Mouse (Mus musculus) lung, embryonic 16.5 days (tissue): ENCODE results near the gene Stox2. TPM values are rescaled to one million over a fixed set of nuclear protein-coding genes. Genes with fewer than 3 reads are reported as not detected.

Source experiments
- ATAC-seq: fragments of 200-750 bp; cut with Nextera tagmentation; 2 replicates; pipeline ENCODE4 v1.8.0; 2017; ENCODE audit warnings: low read depth, mild to moderate bottlenecking, moderate library complexity
- H3K27ac ChIP-seq: fragments of 300-500 bp; sonication (generic); 2 replicates; pipeline ENCODE4 v1.5.1; 2014; ENCODE audit warnings: mild to moderate bottlenecking, control low read depth, low read length
- H3K27me3 ChIP-seq: fragments of 300-500 bp; sonication (generic); 2 replicates; pipeline ENCODE4 v1.6.1; 2014; ENCODE audit warnings: low read depth, low read length, mixed read lengths; ENCODE audit not compliant: control insufficient read depth, insufficient read depth
- H3K36me3 ChIP-seq: fragments of 300-500 bp; sonication (generic); 2 replicates; pipeline ENCODE4 v1.6.1; 2014; ENCODE audit warnings: low read length; ENCODE audit not compliant: control insufficient read depth, insufficient read depth
- H3K4me1 ChIP-seq: fragments of 300-500 bp; sonication (generic); replicated peaks from 2 replicates; pipeline ENCODE4 v1.6.1; 2014; ENCODE audit warnings: low read length, mixed read lengths; ENCODE audit not compliant: control insufficient read depth, insufficient read depth
- H3K4me2 ChIP-seq: fragments of 300-500 bp; sonication (generic); 2 replicates; pipeline ENCODE4 v1.6.1; 2014; ENCODE audit warnings: low read depth, low read length, control low read depth
- H3K4me3 ChIP-seq: fragments of 300-500 bp; sonication (generic); 2 replicates; pipeline ENCODE4 v1.5.1; 2014; ENCODE audit warnings: mild to moderate bottlenecking, low read length, control low read depth
- H3K9ac ChIP-seq: fragments of 300-500 bp; sonication (generic); 2 replicates; pipeline ENCODE4 v1.6.1; 2014; ENCODE audit warnings: low read length, control low read depth
- H3K9me3 ChIP-seq: fragments of 300-500 bp; sonication (generic); 2 replicates; pipeline ENCODE4 v1.6.1; 2016; ENCODE audit warnings: low read length; ENCODE audit not compliant: control insufficient read depth
- WGBS: fragments of 180-500 bp; shearing (Covaris S2); extraction: QIAGEN DNeasy Blood & Tissue Kit; methylation state at CpG from one replicate; pipeline ENCODE4 v1.1.7; 2014; 5-methylcytosine and 5-hydroxymethylcytosine counted together
- polyA plus RNA-seq: library from polyadenylated mRNA; unstranded; fragments of >200 nt; fragmentation: Nextera tagmentation; extraction: Ambion mirVana; gene quantifications from 2 replicates; pipeline ENCODE4 v1.2.1, GENCODE M21; 2015

Gene Stox2
- polyA plus RNA-seq, 1 experiment from 2014 or later, result 11.6 TPM

DNA sequence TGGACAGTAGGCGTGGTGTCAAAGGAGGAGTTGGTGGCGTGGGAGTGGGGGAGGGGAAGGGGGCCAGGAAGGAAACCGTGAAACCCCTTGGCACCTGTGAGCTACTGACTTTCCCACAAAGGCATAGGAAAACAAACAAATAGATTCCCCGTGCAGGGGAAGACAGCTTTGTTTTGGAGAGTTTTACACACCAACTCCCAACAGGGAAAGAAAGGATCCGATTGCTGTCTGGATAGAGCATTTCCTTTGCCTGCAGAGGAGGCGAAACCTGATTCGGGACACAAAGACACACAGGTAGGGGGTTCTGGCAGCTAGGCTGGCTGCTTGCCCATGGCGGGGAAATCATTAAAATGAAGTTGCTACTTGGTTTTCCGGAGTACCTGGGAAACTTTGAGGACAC is 310.6 kb downstream of the Stox2 start:
- H3K9ac ChIP-seq, result peak overlapping the region; percentile 47
- 3% methylated on average over 9 of the region's 9 CpGs for WGBS
- no peak for ATAC-seq

DNA sequence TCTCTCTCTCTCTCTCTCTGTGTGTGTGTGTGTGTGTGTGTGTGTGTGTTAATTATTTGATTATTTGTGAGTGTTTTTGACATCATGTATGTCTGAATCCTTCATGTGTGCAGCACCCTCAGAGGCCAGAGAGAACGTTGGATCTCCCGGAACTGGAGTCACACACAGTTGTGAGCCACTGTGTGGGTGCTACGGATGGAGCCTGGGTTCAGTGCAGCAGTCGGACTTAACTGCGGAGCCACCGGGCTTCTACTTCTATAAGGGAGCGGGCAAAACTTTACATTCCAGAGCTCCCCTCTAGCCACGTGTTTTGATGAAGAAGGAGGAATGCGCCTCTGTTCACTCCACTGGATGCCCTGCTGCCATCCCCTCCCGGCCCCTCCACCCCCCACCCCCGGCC is 311.4 kb downstream of the Stox2 start:
- peak overlapping the region; percentile 37 for H3K4me3 ChIP-seq
- no peak overlapping the region for H3K27ac ChIP-seq
- WGBS, result 31% methylated on average over 11 of the region's 11 CpGs
- no peaks in the 10 kb centered on the region for H3K36me3 ChIP-seq
- 0 out of 2 replicates have a peak, but pooled peaks have one; percentile 12 for ATAC-seq
- H3K27me3 ChIP-seq, result no peaks in the 10 kb centered on the region
- H3K9ac ChIP-seq, result no peak overlapping the region
- H3K9me3 ChIP-seq, result no peaks in the 10 kb centered on the region
- peak overlapping the region; percentile 66 for H3K4me2 ChIP-seq
- H3K4me1 ChIP-seq, result peaks cover 6% of the 10 kb centered on the region; the same call in 1 of the 2 replicates

More for the DNA sequence above, 310.6 kb downstream of the Stox2 start:
- Histone ChIP-seq H3K4me1 (peaks cover 6% of the 10 kb centered on the region; the same call in 1 of the 2 replicates), H3K36me3 (no peaks in the 10 kb centered on the region), H3K27ac (no peak overlapping the region), H3K4me2 (peak overlapping the region; percentile 66), H3K27me3 (no peaks in the 10 kb centered on the region), H3K9me3 (no peaks in the 10 kb centered on the region), H3K4me3 (peak overlapping the region; percentile 37)

DNA sequence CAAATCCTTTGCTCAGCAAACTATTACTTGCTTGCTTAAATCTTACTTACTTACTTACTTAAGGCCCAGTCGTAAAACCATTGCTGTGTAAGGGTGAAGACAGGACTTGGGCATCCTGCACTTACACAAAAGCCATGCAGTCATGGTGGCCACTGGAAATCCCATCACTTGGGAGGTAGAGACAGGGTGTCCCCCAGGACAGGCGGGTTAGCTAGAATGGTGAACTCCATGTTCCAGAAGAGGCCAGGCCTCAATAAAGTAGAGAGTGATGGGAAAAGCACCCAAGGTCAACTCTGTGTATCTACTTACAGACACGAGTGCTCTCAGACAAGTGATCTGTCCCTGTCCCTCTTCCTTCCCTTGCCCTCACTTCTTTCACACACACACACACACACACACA is 312.8 kb downstream of the Stox2 start:
- WGBS, result 82% methylated on average over 3 of the region's 3 CpGs
- ATAC-seq, result no peak
- H3K4me3 ChIP-seq, result no peak overlapping the region
- H3K9ac ChIP-seq, result no peak overlapping the region
- no peaks in the 10 kb centered on the region for H3K9me3 ChIP-seq
- H3K36me3 ChIP-seq, result no peaks in the 10 kb centered on the region
- H3K27ac ChIP-seq, result no peak overlapping the region
- H3K4me1 ChIP-seq, result peaks cover 6% of the 10 kb centered on the region; the same call in 1 of the 2 replicates
- H3K4me2 ChIP-seq, result no peak overlapping the region
- no peaks in the 10 kb centered on the region for H3K27me3 ChIP-seq

Other genes starting within 250 kb of the Stox2 start
- gene Trappc11, start 87.1 kb upstream of the Stox2 start, polyA plus RNA-seq, result 28.2 and 30.5 TPM in 2 replicates
- gene Rwdd4a, start 87.3 kb upstream of the Stox2 start, polyA plus RNA-seq, result 31.3 and 35.1 TPM in 2 replicates
- 10.9 and 11.8 TPM in 2 replicates for gene Ing2, start 229.2 kb upstream of the Stox2 start, polyA plus RNA-seq